Mouse (Mus musculus) induced T-regulatory cell, adult 2 months (primary cell): ENCODE data around the gene Ptpru.

Source experiments
- DNase-seq: peaks from one replicate; pipeline ENCODE4 v3.0.0-alpha.2; 2012; ENCODE audit warnings: low read depth

The Ptpru gene

DNA sequence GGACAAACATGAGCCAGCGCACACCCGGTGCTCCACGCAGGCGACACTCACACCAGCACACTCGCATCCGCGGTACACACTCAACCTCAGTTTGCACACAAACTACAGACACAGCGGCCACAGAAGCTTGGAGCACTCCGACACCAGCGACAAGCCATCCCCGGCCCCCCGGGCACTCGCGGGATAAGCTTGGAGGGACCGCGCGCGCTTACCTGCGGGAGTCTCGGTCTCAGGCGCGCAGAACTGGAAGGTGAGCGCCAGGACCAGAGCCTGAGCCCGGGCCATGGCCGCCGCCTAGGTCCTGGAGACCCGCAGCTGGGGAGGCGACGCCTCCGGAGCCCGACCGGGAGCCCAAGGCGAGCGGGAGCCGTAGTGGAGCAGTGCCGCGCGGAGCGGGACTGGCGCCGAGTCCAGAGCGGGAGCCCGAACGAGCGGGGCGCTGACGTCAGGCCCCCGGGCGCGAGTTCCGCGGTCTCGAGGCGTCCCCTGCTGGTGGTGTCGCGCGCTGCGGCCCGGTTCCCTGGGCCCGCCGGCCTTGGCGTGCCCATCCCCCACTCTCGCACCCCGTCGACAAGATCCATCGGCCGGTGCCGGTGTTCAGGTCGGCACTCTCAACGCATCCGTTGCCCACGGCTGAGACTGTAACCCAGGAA, at the start of gene Ptpru:
Ptpru (minus strand) TSS at position 417 of the 653 bp plus-strand sequence.
- DNase-seq = peak; percentile 85

- DNase-seq = no peak
Observed at GRCm38 (mm10) chr4:131885376-131885775, 47.3 kb upstream of the Ptpru start.

DNA sequence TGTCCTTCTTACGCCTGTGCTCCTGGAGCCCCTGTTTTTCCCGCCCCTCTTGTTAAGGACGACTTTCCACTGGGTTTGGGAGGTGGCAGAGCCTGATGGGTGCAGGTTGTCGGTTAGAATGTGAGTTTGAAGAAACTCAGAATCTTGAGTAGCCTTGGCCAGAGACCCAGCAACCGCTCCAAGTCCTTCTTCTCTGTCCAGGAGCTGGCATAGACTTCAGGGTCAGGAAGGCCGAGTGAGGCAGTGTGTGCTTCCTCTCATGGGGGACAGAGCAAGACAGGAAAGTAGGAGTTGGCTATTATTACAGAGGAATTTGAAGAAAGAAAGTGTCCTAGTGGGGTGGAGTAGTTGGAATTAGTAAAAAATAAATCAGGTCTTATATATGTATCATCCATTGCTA, 45.5 kb upstream of the Ptpru start:
- DNase-seq = no peak

DNA sequence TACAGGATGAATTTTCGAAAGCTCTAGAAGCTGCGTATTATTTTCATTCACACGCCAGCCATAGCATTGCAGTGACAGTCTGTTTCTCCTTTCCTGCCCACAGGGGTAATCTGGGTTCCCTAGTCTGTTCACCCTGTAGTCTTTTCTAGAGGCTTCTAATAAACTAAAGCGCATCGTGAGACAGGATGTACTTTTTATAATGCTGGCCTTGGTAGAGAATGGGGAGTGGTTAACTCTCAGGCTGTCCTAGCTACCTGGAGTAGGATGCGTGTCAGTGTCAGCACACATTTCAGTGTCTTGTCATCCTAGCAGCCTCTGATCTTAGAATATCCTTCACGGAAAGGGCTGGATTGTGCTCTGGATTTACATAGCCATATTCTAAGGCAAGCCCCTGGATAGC, 43.2 kb upstream of the Ptpru start:
- DNase-seq = peak; percentile 29

DNA sequence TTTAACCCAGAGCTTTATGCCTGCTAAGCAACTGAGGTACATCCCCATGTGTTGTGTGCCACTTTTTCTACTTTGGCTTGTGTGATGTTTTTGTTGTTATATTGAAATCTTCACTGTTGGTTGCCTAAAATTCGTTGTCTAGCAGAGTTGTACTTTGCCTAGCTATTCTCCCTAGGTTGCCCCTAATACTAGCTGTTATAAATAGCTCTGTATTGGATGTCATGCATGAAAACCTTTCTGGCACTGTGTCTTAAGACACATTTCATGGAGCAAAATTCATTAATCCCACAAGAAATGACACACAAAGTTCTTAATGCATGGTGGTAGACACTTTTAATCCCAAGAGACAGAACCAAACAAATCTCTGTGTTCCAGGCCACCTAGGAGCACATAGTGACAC, 41.6 kb upstream of the Ptpru start:
- DNase-seq = no peak

- no peak for DNase-seq
Observed at GRCm38 (mm10) chr4:131876836-131877235, 38.7 kb upstream of the Ptpru start.

DNA sequence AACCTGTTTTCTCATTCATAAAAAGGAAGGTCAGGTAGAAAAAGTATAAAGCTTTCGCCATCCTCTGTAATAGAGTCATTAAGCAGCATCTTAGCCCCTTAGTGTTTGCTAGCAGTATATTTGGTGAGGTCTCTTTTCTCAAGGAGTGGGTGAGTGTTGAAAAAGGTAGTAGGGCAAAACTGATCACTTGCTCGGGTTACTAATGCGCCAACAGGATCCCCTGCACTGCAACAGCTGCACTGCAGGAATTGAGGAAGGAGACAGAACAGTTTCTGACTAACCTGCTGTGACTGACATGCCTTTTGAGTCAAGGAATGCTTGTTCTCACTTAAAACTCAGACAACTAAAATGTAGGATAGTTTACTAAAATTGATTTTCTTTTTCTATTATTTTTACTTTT, 37.2 kb upstream of the Ptpru start:
- peak; percentile 29 for DNase-seq

GRCm38 (mm10) chr4:131874567-131874966, 36.5 kb upstream of the Ptpru start:
- DNase-seq = no peak

DNA sequence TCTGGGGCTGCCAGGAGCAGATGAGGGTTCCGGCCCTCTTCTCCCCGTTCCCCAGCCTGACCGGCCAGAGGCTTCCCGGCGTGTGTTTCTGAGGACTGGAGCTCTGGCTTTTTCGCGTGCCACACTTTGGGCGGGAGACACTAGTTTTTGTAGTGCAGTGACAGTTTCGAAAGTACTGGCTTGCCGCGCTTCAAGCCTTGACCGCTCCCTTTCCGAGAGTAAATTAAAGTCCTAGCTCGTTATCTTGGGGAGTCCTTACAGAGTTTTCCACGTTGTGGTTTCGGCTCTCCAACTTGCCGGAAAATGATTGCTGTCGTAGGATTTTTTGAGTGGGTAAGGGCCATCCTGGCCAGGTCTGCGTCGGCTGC, 36.1 kb upstream of the Ptpru start:
- no peak for DNase-seq

DNA sequence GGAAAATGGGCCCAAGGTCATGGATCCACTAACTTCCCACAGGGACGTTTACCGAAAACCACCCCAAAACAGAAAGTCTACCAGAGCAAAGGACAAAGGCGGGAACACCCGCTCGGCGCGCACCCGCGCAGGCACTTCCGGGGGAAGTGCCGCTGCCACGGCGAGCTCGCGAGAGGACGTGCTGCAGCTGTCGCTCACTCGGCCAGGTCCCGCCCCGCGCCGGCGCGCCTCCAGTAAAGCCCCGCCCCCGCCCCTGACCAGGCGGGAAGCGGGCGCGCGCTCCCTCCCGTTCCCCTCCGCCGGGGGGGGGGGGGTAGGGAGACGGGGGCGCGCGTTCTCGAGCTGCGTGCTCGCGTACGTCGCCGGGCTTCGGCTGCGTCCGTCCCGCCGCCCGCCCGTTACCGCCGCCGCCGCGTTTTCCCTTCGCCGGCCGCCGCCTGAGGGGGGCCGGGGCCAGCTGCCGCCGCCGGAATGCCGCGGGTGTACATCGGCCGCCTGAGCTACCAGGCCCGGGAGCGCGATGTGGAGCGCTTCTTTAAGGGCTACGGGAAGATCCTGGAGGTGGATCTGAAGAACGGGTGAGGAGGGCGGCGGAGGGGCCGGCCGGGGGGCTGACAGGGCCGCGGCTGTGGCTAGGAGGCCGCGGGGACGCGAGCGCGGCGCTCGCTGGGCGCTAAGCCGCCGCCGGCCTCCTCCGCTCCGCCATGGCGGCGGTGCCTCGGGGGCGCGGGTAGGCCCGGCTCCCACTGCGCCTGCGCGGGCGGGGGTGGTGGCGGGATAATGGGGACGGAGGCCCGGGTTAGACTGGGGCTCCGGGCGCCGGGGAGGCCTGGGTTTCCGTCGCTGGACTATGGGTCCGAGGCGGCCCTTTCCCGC, 35.4 kb upstream of the Ptpru start, which contains the start of gene Srsf4:
Srsf4 (plus strand) TSS at position 325 of the 876 bp plus-strand sequence.
- DNase-seq = peak; percentile 97

GRCm38 (mm10) chr4:131872672-131873292, 34.7 kb upstream of the Ptpru start:
- DNase-seq = no peak

DNA sequence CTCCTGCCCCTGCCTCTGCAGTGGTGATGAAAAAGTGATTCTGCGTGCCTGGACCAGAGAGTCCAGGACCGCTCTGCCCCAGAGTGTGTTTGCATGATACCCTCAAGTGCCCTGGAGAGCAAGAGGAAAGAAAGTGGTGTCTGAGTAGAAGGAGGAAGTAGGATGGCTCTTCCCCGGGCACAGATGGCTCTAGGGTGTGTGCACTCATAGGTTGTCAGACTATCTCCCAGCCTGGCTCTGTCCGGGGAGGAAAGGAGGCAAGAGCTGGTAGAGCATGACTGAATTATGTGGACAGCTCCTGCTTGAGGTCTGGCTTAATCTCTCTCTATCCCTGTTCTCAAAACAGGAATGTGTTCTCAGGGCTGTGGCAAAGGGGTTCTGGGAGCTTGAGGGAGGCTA, 23.3 kb upstream of the Ptpru start:
- no peak for DNase-seq

- peak; percentile 88 for DNase-seq
Observed at GRCm38 (mm10) chr4:131860492-131861340, 22.6 kb upstream of the Ptpru start.

DNA sequence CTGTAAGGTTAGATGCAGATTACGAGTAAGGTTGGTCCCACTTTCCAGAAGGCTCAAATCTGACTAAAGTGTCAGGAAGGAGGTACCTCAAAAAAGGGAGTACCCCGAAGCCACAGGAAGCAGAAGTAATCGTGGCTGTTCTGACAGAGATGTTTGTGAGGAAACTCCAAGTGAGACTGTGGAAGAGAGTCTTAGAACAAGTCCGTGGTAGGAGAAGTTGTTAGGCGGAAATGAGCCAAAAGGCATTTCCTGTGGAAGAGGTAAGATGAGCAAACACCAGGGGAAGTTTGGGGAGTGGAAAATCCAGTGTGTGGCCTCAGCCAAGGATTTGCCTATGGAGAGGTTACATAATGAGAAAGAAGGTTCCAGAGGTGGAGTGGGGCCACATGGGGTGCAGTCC, 16.9 kb upstream of the Ptpru start:
- DNase-seq = no peak

DNA sequence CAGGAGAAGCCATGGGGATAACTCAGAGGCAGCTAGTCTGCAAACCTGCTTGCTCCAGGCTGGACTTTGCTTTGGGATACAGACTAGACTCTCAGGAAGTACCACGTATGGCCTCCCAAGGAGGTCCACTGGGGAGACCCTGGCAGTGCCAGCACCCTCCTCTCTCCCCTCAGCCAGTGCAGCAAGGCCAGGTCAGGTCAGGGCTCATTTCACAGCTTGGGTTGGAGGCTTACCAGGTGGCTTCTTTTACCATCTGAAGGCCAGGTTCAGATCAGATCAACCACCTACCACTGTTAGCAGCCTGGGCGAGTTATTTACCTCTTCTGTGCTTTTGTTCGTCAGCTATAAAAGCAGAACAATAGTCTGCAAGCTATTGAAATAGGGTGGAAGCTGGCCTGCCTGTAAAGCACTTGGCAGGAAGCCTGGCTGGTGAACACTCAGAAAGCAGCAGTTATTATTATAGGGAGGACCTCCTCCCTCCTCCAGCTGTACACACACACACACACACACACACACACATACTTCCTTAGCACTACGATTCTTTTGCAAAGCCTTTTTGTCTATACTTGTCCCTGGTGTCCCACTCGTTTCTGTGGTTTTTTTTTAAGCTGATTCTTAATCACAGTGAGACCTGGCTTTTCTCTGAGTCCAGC, 12.0 kb upstream of the Ptpru start:
- no peak for DNase-seq

- DNase-seq = no peak
Observed at GRCm38 (mm10) chr4:131848082-131848481, 10.0 kb upstream of the Ptpru start.

DNA sequence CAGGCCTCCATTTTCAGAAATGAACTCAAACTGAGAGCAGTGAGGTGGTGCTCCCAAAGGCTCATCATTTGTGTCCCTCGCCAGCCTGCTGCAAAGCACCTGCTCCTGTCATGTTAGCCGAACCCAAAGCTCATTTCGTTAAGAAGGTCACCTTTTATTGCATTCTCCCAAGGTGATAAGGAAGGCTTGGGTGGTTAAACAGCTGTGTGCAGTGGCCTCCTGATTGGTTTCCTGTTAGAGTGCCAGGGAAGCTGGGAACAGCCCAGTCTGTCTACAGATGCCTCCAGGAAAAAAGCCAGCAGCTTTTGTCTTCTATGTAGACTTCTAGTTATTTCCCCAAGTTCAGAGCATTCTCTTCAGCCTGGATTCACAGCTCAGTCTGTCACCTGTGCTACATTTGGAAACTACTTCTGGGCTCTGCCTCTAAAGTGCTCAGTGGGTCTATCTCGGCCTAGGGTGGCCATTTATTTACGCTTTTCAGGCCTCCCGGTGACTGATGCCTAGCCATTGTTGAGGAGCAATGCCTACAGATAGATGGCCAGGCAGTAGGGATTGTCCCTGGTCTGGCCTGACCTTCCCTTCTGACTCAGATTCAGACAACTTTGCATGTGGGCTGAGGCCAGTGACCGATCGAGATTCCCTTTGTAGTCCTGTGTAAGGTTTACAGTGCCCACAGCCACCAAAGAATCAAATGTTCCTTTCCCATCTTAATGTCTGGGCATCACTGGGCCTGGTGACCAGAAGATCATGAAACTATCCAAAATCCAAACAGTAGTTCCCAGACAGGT, 8.1 kb upstream of the Ptpru start:
- DNase-seq = no peak

DNA sequence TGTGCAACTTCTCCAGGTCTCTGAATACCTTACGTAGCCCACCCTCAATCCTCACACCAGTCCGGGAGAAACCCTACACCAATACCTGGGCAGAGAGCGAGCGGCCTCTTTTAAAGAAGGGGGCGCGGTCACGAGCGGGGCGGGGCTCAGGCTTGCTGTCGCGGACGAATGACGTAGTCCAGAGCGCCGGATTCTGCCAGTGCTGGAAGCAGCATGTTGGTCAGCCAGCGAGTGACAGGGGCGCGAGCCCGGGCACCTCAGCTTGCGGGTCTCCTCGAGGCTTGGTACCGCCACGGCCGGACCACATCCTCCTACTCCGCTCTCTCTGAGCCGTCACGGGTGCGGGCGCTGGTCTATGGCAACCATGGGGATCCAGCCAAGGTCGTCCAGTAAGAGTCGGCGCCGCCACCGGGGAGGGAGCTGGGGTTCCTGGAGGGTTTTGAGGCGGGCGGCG, 5.2 kb upstream of the Ptpru start, which contains the start of gene Mecr:
Mecr (plus strand) TSS at position 181 of the 454 bp plus-strand sequence.
- DNase-seq = peak; percentile 95

DNA sequence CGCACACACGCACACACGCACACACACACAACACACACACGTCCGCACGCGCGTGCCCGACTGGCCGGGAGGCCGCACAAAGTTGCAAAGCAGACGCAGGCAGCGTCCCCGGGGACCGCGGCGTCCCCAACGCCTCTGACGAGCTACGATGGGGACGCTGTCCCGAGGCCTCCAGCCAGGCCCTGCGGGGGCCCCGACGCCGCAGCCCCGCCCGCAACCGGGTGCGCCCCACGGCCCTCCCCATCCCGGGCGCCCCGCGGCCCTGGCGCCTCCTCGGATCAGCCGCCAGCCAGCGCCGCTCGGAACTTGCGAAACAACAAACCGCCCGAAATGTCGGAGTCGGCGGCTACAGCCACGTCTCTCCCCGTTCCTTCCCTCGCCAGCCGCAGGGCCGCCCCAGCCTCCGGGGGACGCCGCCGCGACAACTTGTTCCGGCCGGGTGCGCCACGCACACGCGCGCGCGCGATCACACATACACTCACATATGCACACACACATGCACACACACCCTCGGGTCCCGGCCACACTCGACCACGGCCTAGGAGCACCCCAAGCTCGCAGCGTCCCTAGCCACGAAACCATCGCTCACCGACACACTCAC, 1.1 kb downstream of the Ptpru start:
- DNase-seq = peak; percentile 45

DNA sequence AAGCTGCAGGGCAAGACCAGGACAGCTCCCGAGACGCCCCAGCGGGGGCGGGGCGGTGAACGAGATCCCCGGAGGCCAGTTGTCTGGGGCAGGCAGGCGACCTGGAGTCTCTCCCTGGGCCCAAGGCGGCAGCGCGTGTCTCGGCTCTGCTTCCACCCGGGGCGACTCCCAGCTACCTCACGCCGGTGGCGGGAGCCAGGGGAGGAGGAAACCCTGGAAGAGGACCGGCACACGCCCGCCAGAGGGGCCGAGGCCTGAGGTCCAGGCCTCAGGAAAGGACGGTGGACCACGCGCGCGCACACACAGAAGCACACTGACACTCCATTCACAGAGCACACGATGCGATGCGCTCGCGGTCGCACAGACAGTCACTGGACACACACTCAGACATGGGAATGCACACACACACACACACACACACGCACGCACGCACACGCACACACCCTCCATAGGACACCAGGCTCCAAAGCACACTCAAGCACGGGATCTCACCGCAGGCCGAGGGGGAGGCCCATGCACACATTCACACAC, 1.7 kb downstream of the Ptpru start:
- peak; percentile 24 for DNase-seq
